Mouse (Mus musculus): ENCODE results near the gene Gm20498. TPM values are rescaled to one million over a fixed set of nuclear protein-coding genes. Genes with fewer than 3 reads are reported as not detected.
"Not testable (repeated sequence)": the region's sequence is repeated elsewhere in the genome, so short reads cannot be mapped to it uniquely, and the experiment has no call there.

Gm20498 gene
- total RNA-seq, 2 experiments from 2014 or later, result 35.4 to 38.8 TPM

GRCm38 (mm10) chr12:81379364-81379763 is 153.3 kb downstream of the Gm20498 start, which contains the start of gene Gm4787:
TSS of gene Gm4787 (minus strand) at chr12:81379464.
- DNase-seq; intact Hi-C loops (cut with DNase I): not testable (repeated sequence)

DNA sequence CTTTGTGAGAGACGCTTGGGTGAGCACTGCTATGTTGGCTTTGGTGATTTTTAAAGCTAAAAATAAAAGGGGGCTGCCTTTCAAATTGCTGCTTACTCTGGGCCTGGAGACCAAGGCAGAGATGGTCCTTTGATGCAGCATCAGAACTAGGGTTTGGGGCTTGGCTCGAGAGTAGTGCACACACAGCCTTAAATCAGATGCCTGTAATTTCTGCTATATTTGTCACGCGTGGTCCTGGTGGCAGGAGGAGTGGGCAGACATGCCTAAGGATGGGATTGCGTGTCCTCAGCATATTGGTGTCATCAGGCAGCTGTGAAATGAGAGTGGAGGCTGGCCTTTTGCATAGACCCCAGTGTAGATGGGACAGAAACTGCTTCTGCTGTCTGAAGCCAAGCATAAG is 198.9 kb downstream of the Gm20498 start:
- intact Hi-C loops (cut with DNase I), result loop anchor here (2.0 to 5.0 kb wide), 2 partner anchors 89 to 137 kb away; no protein-coding TSS in a partner anchor
- DNase-seq, result no peak

- peak; percentile 21 to 34 for DNase-seq
- intact Hi-C loops (cut with DNase I), result loop anchor here (2.0 to 5.0 kb wide), 2 partner anchors 88 to 136 kb away; no protein-coding TSS in a partner anchor
Measured at GRCm38 (mm10) chr12:81332875-81333421, 199.8 kb downstream of the Gm20498 start, which contains the start of gene Slc8a3. TSS of gene Slc8a3 (minus strand) at chr12:81333180.

- DNase-seq, result peak; percentile 27 to 33
Measured at GRCm38 (mm10) chr12:81331937-81332874, 200.5 kb downstream of the Gm20498 start.

GRCm38 (mm10) chr12:81331046-81331638 is 201.6 kb downstream of the Gm20498 start:
- intact Hi-C loops (cut with DNase I), result loop anchor here (5.0 kb wide), 1 partner anchor 134 kb away; no protein-coding TSS in a partner anchor
- no peak for DNase-seq

More at GRCm38 (mm10) chr12:81331937-81332874, 200.5 kb downstream of the Gm20498 start:
- intact Hi-C loops (cut with DNase I), result loop anchor here (2.0 to 5.0 kb wide), 2 partner anchors 87 to 135 kb away; no protein-coding TSS in a partner anchor

DNA sequence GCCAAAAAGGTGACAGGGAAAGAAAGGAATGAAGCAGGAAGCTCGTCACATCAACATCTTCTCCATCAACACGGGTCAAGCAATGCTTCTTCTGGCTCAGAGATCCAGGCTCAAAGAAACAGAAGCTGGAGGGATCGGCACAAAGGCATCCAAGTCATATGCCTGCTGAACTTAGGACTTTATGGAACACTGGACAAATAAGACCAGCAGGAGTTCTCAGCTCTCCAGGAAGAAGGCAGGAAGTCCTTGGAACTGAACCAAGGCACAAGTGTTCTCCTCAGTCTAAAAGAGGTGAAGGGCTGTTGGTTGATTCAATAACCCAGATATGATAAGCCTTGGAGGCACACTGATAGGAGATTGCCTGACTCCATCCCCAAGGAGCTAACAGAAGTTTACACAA is 207.7 kb downstream of the Gm20498 start:
- no peak for DNase-seq
- intact Hi-C loops (cut with DNase I), result no loop called here

DNA sequence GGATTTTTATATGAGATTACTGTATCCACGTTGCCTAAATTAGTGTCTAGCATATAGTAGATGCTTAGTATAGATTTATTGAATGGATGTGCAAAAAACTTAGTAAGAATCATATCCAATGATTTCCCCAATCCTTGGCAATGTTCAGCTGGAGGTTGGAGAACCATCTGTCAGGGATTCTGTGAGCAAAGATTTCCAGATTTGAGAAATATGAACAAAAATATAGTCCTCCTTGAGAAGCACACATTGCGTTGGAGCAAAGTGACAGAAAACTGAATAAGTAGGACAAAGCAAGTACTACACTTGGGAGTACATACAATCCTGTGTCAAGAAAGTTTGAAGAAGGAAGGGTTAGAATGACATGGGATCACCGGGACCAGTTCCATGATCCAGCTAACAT is 208.6 kb downstream of the Gm20498 start:
- no peak for DNase-seq
- intact Hi-C loops (cut with DNase I), result no loop called here

GRCm38 (mm10) chr12:81321021-81321420 is 211.7 kb downstream of the Gm20498 start:
- no peak for DNase-seq
- intact Hi-C loops (cut with DNase I), result no loop called here

GRCm38 (mm10) chr12:81317811-81318210 is 214.9 kb downstream of the Gm20498 start:
- intact Hi-C loops (cut with DNase I), result no loop called here
- no peak for DNase-seq

DNA sequence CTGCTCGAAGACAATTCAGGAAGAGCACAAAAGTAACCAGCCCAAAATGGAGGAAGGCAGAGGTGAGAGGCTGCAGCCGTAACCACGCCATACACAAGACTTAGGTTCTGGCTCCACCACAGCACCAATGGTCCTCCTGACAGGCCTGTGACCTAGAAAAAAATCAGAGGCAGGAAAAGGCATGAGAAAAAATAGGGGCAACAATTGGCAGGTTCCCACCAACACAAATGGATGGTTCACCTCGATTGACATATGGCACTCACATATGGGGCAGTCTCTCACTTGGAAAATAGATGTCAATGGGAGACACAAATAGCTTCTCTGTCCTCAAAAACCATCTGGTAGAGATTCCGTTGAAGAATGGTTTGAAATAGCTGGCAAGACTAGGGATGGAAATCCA is 216.8 kb downstream of the Gm20498 start:
- DNase-seq, result no peak
- intact Hi-C loops (cut with DNase I), result no loop called here

Other genes with a start within 250 kb of the Gm20498 start
- gene Slc8a3, start 199.7 kb downstream of the Gm20498 start, total RNA-seq (2021), result 10 to 100 TPM; 21.7 to 30.7 TPM
- under 1 TPM; 0.44 to 0.69 TPM for gene Gm4787, start 153.4 kb downstream of the Gm20498 start, total RNA-seq (2021)
- under 1 TPM; 0.74 to 0.89 TPM for gene Adam4, start 111.0 kb downstream of the Gm20498 start, total RNA-seq (2021)
- 10 to 100 TPM; 76.4 to 83.3 TPM for gene Cox16, start 47.8 kb downstream of the Gm20498 start, total RNA-seq (2021)
- 10 to 100 TPM; 35.3 to 36.4 TPM for gene Synj2bp, start within 50 bp of the Gm20498 start, total RNA-seq (2021)
- gene Adam21, start 35.6 kb upstream of the Gm20498 start, total RNA-seq (2021), result not detected
- gene Med6, start 62.1 kb upstream of the Gm20498 start, total RNA-seq (2021), result 1 to 10 TPM; 9.1 to 9.7 TPM
- 1 to 10 TPM; 5.8 to 6.3 TPM for gene Ttc9, start 98.3 kb upstream of the Gm20498 start, total RNA-seq (2021)
- gene Map3k9, start 248.3 kb upstream of the Gm20498 start, total RNA-seq (2021), result under 1 TPM; 0.07 to 0.10 TPM